ENCODE assay signal across 14 mouse cellular contexts in the genomic region with DNA sequence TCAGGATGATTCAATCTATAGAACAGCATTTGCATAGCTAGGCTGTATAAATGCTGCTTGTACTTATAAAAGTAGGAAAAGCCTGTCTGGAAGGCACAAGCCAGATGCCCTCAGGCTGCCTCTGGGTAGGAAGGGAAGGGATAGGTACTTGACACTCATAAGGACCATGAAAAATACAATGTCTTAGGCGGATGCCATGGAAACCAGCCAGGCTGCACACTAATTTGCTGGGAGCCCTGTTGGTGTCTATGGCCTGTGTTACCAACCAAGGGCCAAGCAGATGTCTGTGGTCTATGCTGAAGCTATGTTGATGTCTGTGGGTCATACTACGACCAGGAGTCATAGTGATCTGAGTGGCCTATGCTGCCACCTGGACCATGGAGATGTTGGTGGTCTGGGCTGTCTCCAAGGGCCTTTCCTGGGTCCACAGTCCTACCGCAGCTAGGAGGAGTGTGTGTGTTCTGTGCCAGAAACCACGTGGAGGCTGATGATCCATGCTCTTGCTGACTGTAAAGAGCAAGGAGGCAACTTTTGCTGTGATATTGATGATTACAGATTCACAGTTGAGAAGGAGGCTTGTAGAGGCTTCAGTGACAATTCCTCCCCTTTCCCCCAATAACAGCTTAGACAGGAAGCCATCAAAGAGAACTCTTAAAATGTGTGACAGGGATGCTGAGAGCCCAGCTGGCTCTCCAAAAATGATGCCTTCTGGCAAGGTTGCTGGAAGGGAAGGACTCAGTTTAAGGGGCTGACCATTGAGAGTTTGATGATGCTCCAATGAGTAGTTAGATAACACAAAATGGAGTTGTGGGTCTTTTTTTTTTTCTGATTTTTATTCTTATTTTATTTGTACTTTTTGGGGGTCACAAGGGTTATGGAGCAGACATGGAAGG. TPM values are rescaled to one million over a fixed set of nuclear protein-coding genes. Genes with fewer than 3 reads are reported as not detected.
"Had no signal": no experiment of that assay in that cellular context is flagged by ENCODE, and none has a peak within 500 bp of the region (broad histone marks: within the 10 kb centered on the region; RNA-seq: fewer than 3 reads in every experiment).

No protein-coding gene starts in this region.

- ATAC-seq: intestine, embryonic 16.5 days had no signal

- H3K9me3 ChIP-seq: liver, embryonic 13.5 days had no signal

- H3K4me1 ChIP-seq: liver, embryonic 13.5 days had no signal

- H3K4me3 ChIP-seq: liver, embryonic 13.5 days; myocyte had no signal

- H3K27ac ChIP-seq: liver, embryonic 13.5 days had no signal

- H3K4me2 ChIP-seq: liver, embryonic 13.5 days had no signal

- H3K27me3 ChIP-seq: liver, embryonic 13.5 days had no signal

- H3K36me3 ChIP-seq: liver, embryonic 13.5 days had no signal

- DNase-seq: kidney, adult 18-20 months; kidney, adult 9 months; kidney, postnatal 14 days; kidney, postnatal 4 days; liver, embryonic 13.5 days; lung, adult 2 months; lung, postnatal 14 days; lung, postnatal 4 days; thymus, adult 18-20 months; thymus, postnatal 36 days had no signal

- H3K9ac ChIP-seq: liver, embryonic 13.5 days had no signal

RNA-seq across cellular contexts. Expression of gene Abi3bp, which starts 42.1 kb away (rescaled TPM):
- total RNA-seq: megakaryocyte progenitor cell, adult 5-6 weeks; megakaryocyte-erythroid progenitor cell, adult 5-6 weeks had no signal
